Mouse (Mus musculus) right cerebral cortex, postnatal 36 days (tissue): ENCODE measurements at regions not wholly inside any gene's neighbourhood (a gene's known extent, or its start where the extent isn't known, plus 50 kb on each side); places are given as distances from the start of the nearest gene placed in this dataset.
A peak's percentile ranks its signal among the peaks of the same experiment; 100 is the strongest.

ENCODE experiments used
- DNase-seq, 2 experiments: peaks; one replicate each; pipeline ENCODE4 v3.0.0; 2022; ENCODE audit warnings: low spot score in 2 of 2, mixed read lengths in 1 of 2

DNA sequence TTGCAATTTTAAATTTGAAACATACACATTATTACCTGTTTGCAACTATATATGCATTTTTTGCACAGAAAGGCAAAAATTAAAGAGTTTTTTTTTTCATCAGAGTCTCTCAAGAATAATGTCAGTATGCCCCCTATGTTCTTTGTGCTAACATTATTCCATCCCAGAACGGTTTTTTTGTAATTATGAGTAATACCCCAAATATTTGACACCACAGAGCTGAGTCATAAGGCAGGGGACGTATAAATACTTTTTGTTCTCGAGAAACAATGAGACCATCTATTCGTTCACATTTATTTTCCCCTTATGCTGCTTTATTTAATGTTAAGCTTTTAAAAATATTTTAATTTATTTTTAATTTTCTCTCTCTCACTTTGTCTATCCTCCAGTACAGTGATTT, 578.5 kb downstream of the Cetn3 start:
- DNase-seq: no peak

DNA sequence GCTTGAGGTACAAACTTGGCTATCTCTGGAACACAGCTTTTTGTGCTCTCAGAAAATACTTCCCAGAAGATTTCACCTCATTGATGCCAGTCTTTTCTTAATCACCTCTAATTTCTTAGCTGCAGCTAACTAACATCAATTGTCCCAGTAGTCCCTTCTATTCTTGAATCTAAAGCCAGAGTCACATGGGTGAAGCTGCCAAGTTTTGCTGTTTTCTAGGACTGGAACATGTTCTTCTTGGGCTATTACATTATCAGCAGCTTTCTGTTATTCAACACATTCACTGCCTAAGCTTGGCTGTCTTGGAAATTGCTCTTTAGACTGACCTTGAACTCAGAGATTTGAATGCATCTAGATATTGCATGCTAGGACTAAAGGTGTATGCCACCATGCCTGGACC, 583.9 kb downstream of the Cetn3 start:
- DNase-seq: no peak

- no peak for DNase-seq
Measured at GRCm38 (mm10) chr13:82371579-82371978, 588.7 kb downstream of the Cetn3 start.

- no peak for DNase-seq
Measured at GRCm38 (mm10) chr13:82372612-82373011, 589.7 kb downstream of the Cetn3 start.

GRCm38 (mm10) chr13:82392908-82393307, 610.0 kb downstream of the Cetn3 start:
- DNase-seq: no peak

GRCm38 (mm10) chr13:82393496-82393895, 610.6 kb downstream of the Cetn3 start:
- no peak for DNase-seq

GRCm38 (mm10) chr13:82413677-82414076, 630.8 kb downstream of the Cetn3 start:
- no peak for DNase-seq

- no peak for DNase-seq
Measured at GRCm38 (mm10) chr13:82420966-82421365, 638.1 kb downstream of the Cetn3 start.

DNA sequence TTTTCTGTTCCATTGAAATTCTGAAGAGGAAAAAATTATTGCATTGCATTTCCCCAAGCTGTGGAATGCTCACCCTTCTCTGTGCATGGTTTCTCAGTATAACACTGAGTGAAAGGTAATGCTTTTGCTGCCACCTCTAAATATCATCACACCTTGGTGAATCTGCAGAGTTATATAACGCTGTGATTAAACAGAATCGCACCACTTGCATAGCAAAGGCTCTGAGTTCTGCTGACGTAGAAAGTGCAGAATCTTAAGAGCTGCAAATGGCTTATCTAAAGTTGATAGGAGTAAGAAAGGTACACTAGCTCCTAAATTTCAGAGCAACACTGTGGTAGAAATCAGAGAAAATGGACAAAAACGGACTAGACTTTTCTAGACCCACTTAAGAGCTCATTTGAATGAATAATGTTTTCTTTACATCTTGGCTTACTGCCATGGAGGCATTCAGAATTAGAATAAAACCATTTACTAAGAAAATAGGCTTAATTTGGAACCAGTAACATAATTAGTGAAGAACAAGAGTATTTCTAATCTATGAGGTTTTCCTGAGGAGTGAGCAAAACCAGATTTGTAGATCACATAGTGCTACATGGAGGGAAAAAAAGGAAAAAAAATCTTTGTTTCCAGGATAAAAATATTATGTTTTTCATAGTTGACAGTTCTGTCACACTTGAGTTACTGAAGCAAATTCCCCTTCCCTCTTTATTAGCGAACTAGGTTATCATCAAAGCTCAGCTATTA, 641.2 kb downstream of the Cetn3 start:
- no peak for DNase-seq

DNA sequence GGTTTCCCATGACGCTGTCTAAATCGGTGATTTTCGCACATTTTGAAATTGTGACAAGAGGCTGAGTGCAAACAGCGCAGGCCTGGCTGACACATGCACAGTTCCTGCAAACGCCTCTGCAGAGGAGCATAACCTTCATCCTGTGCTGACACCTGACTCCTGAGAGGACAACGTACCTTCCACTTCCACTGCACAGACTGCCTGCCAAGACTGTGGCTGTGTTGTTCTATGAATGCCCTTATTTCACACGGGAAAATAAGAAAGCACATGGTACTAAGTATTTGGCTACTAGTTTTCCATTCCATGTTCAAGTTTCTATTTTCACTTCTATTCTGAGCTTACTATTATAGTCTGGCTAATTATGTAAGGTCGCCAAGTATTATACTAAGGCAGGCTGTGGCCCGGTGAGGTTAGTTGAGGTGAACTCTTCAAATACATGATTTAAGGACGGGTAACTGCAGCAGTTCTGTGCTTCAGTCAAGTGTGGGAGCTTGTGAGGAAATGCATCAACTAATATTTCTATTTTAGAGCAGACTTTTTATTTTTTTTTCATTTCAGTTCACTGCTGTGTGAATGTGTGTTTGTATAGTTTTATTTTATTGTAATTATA, 642.0 kb downstream of the Cetn3 start:
- DNase-seq: no peak

DNA sequence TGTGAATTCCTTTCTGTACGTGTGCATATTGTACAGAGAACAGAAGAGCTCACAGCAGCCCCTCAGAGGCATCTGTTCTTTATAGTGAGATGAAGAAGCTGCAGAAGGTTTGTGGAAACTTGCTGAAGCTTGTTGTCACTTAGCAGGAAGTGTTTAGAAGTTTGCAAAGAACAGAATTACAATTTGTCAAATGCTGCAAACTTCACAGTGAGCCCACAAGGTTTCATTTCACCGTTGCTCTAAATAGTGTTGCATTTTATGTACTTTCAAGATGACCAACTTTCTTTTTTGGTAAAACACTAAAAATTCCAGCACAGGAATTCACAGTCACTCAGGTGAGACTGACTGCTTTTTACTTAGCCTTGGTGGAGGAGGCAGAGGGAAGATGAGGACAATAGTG, 649.5 kb downstream of the Cetn3 start:
- no peak for DNase-seq

DNA sequence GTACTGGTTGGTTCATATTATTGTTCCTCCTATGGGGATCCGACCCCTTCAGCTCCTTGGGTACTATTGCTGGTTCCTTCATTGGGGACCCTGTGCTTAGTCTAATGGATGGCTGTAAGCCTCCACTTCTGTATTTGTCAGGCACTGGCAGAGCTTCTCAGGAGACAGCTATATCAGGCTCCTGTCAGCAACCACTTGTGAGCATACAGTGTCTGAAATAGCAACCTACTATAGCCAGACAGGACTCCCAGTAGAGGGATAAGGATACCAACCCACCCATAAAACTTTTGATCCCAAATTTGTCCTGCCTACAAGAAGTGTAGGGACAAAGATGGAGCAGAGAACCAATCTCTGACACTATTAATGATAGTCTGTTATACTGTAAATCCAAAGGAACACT, 656.4 kb downstream of the Cetn3 start:
- no peak for DNase-seq

DNA sequence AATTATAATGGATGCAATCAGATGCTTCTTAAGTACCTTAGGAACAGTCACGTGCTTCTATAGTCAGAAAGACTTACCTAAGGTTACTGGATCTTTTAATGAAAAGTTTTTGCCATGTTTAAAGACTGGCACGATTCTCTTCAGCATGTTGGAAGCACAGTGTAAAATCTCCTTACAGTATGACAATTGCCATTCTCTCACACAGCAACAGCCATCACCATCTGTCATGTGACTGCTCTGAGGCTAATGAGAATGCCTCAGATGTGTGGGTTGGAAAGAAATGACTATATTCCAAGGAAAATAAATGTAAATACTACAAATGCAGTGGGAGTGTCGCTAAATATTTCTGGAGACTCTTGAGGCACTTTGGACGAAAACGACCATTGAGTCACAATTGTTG, 670.8 kb downstream of the Cetn3 start:
- no peak for DNase-seq

GRCm38 (mm10) chr13:82483265-82483929, 700.5 kb downstream of the Cetn3 start:
- DNase-seq: peak; percentile 10 to 50

DNA sequence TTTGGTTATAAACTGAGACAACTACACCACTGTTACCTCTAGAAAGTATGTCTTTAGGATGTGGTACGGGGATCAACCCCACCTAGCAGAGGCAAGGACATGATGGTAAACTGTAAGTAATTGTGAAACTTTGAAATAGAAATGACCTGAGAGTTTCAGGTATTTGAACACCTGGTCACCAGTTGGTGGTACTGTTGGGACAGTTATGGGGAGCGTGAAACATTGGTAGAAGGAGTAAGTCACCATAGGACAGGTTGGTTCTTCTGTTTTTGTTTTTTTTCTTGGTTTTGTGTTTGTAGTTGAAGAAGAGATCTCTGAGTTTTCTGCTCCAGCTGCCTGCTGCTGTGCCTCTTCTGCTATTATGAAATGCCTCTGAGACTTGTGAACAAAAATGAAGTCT, 713.7 kb downstream of the Cetn3 start:
- DNase-seq: no peak

DNA sequence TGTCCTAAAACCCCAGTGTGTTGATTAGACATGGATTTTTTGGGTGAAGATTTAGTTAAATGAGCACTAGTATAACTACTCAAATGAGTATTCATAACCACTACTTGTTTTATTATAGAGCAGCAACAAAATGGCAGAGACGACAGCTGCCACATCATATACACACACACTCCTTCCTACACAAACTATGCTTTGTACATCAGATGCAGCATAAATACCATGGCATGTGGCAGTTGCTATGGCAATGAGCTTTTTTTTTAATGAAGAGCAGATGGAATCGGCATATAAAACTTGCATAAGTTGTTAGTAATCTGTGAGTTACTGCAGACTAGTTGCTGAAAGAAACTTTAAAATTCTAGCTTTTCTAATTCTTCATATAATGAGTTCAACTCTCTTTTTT, 725.3 kb downstream of the Cetn3 start:
- peak; percentile 18 to 54 for DNase-seq

- DNase-seq: no peak
Measured at GRCm38 (mm10) chr13:82509512-82509911, 726.6 kb downstream of the Cetn3 start.
